Mouse (Mus musculus): ENCODE results near the gene Eef1akmt4. TPM values are rescaled to one million over a fixed set of nuclear protein-coding genes. Genes with fewer than 3 reads are reported as not detected.
"Not testable (repeated sequence)": the region's sequence is repeated elsewhere in the genome, so short reads cannot be mapped to it uniquely, and the experiment has no call there.

The Eef1akmt4 gene
- polyA plus RNA-seq, 1 experiment: 16.3 TPM

DNA sequence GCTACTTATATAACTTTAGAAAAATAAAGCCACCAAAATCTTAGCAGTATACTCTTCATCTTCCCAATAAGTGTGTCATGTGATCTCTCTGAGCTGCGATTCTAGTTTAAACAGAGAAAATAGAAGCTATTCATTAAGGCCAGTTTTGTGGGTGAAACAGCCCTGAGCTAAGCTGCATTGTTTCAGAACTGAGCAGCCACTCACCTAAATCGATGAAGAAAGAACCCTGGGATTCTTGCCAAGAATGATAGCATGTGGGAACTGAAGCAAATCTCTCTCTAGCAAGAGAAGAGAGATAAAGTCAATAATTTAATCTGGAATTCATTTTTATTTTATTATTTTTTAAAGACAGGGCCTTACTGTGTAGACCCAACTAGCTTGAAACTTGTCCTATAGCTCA is 11.8 kb downstream of the Eef1akmt4 start:
- DNase-seq (ENCODE audit: low read depth): no peak

DNA sequence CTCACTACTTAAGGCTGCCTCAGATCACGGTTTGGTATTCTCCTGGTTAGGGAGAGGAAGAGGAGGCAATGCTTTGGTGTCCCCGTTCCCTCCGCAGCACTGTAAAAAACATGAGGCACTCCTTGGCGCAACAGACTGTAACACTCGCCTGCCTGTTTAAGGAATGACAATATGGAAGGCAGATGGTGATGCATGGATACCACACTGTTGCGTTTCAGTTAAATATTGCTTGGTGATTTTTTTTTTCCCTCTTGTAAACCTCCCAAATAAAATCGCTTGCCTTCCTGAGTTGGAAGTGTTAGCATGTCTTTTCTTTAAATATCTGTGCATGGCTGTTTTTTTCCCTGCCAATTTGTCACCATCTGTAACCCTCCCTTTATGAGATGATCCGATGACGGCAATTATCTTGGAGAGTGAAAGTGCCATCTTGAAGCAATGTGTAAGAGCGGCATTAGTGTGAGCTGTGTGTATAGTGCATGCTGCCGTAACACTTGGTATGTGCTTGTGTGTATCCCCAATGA is 17.5 kb downstream of the Eef1akmt4 start:
- no peak for DNase-seq (ENCODE audit: low read depth)

DNA sequence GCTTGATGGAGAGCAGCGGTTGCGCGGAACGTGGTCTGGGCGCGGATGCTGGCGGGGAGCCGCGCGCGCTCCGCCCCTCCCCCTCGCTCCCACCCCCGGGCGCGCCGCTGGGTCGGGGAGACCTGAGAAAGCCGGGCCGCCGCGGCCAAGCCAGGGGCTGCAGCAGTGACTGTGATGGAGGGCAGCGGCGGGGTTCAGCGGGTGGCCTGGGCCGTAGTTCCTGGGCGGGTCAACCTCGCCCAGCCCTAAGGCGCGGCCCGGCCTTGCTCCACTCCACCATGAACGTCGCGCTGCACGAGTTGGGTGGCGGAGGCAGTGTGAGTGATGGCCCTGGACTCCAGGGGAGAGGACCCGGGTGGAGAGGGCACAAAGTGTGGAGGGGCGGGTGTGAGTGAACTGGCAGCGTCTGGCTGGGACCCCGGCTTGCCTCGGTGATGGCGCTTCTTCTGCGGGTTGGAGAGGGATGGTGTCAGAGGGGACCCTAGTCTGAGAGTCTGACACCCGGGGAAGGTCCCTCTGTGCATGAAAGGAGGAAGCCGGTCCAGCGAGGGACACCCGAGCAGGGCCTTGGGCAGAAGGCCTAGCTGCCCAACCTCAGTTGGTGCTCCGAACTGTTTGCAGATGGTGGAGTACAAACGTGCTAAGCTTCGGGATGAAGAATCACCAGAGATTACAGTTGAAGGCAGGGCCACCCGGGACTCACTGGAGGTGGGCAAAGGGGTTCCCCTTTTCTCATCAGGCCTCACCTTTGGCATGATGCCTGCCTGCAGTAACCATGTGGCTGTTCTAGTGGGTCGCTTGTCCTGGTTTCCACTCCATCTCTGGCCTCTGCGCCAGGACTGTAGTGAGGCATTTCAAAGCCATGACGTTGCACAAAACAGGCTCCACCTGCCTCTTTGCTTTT is 18.6 kb downstream of the Eef1akmt4 start, which contains the start of gene Ece2:
Ece2 (plus strand) TSS at position 98 of the 904 bp plus-strand sequence.
- DNase-seq (ENCODE audit: low read depth): no peak

DNA sequence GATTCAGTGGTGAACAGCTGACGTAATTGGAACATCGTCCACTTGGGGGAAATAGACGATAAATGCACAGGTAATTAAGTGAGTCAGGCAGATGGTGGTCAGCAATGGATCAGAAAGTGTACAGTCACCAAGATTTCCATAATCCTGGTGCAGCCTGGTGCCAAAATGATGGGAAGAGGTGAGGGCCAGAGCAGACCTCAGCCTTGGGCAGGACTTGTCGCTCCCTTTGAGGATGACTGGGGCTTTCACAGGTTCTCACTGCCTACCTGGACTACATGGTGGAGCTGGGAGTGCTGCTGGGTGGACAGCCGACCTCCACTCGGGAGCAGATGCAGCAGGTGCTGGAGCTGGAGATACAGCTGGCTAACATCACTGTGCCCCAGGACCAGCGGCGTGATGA is 26.0 kb downstream of the Eef1akmt4 start:
- no peak for DNase-seq (ENCODE audit: low read depth)

DNA sequence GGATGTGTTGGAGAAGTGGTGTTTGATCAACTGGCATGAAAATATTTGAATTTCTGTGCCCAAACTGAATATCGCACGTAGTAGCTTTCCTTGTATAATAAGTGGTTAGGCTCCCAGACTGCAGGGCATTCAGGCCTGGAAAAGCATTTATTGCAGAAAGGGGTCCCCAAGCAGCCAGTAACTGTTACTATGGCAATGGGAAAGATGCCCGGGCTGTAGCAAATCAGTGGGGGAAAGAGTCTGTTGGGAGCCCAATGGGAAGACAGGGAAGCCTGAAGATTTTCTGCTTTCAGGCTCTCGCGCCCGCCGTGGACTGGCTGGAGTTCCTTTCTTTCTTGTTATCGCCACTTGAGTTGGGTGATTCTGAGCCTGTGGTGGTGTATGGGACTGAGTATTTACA is 27.0 kb downstream of the Eef1akmt4 start:
- DNase-seq (ENCODE audit: low read depth): no peak

DNA sequence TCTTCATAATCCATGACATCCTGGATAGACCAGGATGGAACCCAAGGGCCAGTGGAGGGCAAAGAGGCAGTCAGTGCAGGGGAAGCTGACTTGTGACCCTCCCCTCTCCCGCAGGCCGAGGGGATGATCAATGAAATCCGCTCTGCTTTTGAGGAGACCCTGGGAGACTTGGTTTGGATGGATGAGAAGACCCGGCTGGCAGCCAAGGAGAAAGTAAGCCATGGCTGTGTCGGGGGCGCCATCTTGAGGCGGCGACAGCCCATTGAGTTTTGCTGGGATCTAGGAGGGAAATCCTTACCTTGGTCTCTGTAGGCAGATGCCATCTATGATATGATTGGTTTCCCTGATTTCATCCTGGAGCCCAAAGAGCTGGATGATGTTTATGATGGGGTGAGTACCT is 30.8 kb downstream of the Eef1akmt4 start:
- no peak for DNase-seq (ENCODE audit: low read depth)

DNA sequence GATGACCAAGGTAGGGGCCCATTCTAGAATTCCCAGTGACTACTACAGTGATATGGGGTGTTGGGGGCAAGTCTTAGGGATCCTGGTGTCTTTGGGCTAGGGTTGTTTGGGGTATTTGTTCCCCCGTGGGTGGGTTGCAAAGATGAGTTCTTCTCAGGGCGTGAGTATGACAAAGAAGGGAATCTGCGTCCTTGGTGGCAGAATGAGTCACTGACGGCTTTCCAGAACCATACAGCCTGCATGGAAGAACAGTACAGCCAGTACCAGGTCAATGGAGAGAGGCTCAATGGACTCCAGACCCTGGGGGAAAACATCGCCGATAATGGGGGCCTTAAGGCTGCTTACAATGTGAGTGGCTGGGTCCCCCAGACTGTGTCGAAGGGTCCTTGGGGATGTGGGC is 32.5 kb downstream of the Eef1akmt4 start:
- no peak for DNase-seq (ENCODE audit: low read depth)

DNA sequence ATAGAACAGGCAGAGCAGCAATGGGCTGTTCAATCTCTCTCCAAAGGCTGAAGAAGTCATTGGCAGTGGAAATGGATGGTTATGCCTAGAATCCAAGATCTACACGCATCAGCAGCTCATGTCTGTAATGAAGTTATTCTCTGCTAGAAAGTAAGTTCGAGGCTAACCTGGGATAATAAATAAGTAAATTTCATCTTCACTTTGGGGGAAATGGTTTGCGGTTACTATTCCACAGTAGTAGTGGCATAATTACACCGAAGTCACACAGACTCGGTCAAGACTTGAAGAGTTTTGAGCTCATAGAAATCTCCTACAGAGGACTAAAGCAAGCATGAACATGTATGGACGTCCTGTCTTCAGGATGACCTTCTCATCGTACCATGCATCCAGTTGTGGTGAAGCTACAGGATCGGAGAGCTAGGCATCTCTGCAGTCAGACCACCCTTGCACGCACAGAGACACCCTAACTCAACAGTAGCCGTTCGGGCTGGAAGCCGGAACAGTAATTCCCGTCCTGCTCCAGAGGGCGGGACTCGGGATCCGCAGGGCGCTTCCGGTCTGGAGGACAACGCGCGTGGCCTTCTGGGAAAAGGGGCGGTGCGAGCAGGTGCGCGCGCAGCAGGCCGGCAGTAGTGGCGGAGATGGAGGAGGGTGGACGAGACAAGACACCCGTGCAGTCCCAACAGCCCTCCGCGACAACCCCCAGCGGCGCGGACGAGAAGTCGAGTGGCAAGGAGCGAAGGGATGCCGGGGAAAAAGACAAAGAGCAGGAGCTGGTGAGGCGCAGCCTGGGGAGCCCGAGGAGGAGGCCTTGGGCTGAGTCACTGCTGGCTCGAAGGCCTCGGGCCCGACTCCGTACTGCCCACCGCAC is 39.9 kb downstream of the Eef1akmt4 start, which contains the start of gene Psmd2:
Psmd2 (plus strand) TSS at position 577 of the 871 bp plus-strand sequence.
- DNase-seq (ENCODE audit: low read depth): peak; percentile 41

DNA sequence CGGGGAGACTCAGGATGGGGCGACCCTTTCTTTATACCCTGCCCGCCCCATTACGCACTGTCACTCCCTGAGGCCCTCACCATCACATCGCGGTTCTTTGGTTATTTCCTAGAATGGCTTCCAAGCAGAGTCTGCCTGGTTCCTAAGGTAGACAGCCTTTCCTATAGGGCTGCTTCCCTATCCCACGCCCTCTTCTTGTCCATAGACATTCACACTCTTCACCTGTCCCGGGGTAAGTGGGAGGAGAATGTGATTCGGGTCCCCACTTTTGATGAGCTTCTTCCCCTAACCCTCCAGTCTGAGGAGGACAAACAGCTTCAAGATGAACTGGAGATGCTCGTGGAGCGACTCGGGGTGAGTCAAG is 40.5 kb downstream of the Eef1akmt4 start:
- no peak for DNase-seq (ENCODE audit: low read depth)

DNA sequence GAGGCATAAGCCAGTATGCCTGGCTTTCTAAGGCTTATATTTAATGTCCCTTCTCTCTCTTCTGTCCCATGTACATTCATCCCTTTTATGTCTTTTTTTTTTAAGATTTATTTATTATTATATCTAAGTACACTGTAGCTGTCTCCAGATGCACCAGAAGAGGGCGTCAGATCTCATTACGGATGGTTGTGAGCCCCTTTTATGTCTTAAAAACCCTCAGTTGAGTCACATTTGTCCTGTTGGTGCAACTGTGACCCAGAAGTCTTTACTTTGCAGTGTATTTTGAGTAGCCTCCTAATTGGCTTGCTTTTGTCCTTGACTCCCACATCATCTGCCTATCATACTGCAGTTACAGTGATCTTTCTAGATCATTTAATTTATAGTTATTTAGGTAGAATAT is 41.9 kb downstream of the Eef1akmt4 start:
- no peak for DNase-seq (ENCODE audit: low read depth)

DNA sequence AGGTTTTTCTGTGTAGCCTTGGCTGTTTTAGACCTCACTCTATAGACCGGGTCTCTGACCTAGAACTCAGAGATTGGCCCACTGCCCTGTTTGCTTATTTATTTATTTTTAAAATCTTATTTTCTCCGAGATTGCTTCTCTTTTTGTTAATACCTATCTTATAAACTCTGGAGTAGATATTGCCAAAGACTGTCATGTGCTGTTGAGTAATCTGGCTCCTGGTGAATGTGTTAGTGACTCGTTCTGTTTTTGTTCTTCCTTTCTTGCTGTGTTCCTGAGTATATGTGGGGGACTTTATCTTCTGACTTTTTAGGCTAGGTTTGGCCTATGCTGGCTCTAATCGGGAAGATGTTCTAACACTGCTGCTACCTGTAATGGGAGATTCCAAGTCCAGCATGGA is 46.3 kb downstream of the Eef1akmt4 start:
- DNase-seq (ENCODE audit: low read depth): no peak

DNA sequence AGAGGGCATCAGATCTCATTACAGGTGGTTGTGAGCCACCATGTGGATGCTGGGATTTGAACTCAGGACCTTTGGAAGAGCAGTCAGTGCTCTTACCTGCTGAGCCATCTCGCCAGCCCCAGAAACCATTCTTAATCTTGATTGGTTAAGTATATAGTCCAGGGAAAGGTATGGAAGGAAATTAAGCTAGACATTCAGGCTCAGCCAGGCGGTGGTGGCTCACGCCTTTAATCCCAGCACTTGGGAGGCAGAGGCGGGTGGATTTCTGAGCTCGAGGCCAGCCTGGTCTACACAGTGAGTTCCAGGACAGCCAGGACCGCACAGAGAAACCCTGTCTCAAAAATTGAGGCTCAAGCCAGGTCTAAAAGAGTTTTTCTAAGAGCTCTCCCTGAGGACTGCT is 56.6 kb downstream of the Eef1akmt4 start, which contains the start of gene Eif4g1:
Eif4g1 (plus strand) TSS at position 301 of the 400 bp plus-strand sequence.
- DNase-seq (ENCODE audit: low read depth): not testable (repeated sequence)

Other genes starting within 250 kb of the Eef1akmt4 start
- gene Abcc5, start 185.2 kb upstream of the Eef1akmt4 start, polyA plus RNA-seq (2012; rRNA removed): 79.5 and 90.2 TPM in 2 replicates
- gene Eif2b5, start 112.8 kb upstream of the Eef1akmt4 start, polyA plus RNA-seq (2012; rRNA removed): 32.6 and 36.2 TPM in 2 replicates
- 23.2 and 39.0 TPM in 2 replicates for gene Dvl3, start 94.6 kb upstream of the Eef1akmt4 start, polyA plus RNA-seq (2012; rRNA removed)
- gene Ap2m1, start 76.1 kb upstream of the Eef1akmt4 start, polyA plus RNA-seq (2012; rRNA removed): 328 and 405 TPM in 2 replicates
- gene Abcf3, start 63.0 kb upstream of the Eef1akmt4 start, polyA plus RNA-seq (2012; rRNA removed): 52.0 and 59.4 TPM in 2 replicates
- 0.36 and 0.88 TPM in 2 replicates for gene Vwa5b2, start 22.1 kb upstream of the Eef1akmt4 start, polyA plus RNA-seq (2012; rRNA removed)
- gene Gm49333, start within 50 bp of the Eef1akmt4 start, polyA plus RNA-seq (2012; rRNA removed): 0.05 TPM in 1 of 2 replicates, not detected in the other
- 19.7 and 22.4 TPM in 2 replicates for gene Alg3, start 142 bp downstream of the Eef1akmt4 start, polyA plus RNA-seq (2012; rRNA removed)
- gene Camk2n2, start 9.7 kb downstream of the Eef1akmt4 start, polyA plus RNA-seq (2012; rRNA removed): 2.9 and 3.6 TPM in 2 replicates
- 0.18 and 0.32 TPM in 2 replicates for gene Ece2, start 18.2 kb downstream of the Eef1akmt4 start, polyA plus RNA-seq (2012; rRNA removed)
- gene Psmd2, start 40.1 kb downstream of the Eef1akmt4 start, polyA plus RNA-seq (2012; rRNA removed): 110 and 118 TPM in 2 replicates
- 338 and 402 TPM in 2 replicates for gene Eif4g1, start 56.7 kb downstream of the Eef1akmt4 start, polyA plus RNA-seq (2012; rRNA removed)
- gene Fam131a, start 81.6 kb downstream of the Eef1akmt4 start, polyA plus RNA-seq (2012; rRNA removed): 11.8 and 12.7 TPM in 2 replicates
- 19.2 and 21.3 TPM in 2 replicates for gene Polr2h, start 106.1 kb downstream of the Eef1akmt4 start, polyA plus RNA-seq (2012; rRNA removed)
- 17.3 and 19.3 TPM in 2 replicates for gene Clcn2, start 106.2 kb downstream of the Eef1akmt4 start, polyA plus RNA-seq (2012; rRNA removed)
- 19.8 and 20.2 TPM in 2 replicates for gene Chrd, start 121.5 kb downstream of the Eef1akmt4 start, polyA plus RNA-seq (2012; rRNA removed)
- 4.1 and 4.2 TPM in 2 replicates for gene Thpo, start 122.9 kb downstream of the Eef1akmt4 start, polyA plus RNA-seq (2012; rRNA removed)